Mouse (Mus musculus) heart, embryonic 10.5 days (tissue): ENCODE data around the gene Preb. TPM values are rescaled to one million over a fixed set of nuclear protein-coding genes. Genes with fewer than 3 reads are reported as not detected.

Experiments used
- DNase-seq: peaks from one replicate; pipeline ENCODE4 v3.0.0-alpha.2; 2017; ENCODE audit warnings: low spot score
- H3K27ac ChIP-seq: fragments of 300-500 bp; sonication (generic); 2 replicates; pipeline ENCODE4 v1.5.1; 2016; ENCODE audit warnings: mild to moderate bottlenecking
- H3K27me3 ChIP-seq: fragments of 300-500 bp; sonication (generic); 2 replicates; pipeline ENCODE4 v1.6.1; 2016; ENCODE audit warnings: mild to moderate bottlenecking; ENCODE audit not compliant: poor library complexity, insufficient read depth, severe bottlenecking
- H3K36me3 ChIP-seq: fragments of 300-500 bp; sonication (generic); 2 replicates; pipeline ENCODE4 v1.6.1; 2016; ENCODE audit warnings: mild to moderate bottlenecking, moderate library complexity
- H3K4me1 ChIP-seq: fragments of 300-500 bp; sonication (generic); 2 replicates; pipeline ENCODE4 v1.6.1; 2016; ENCODE audit warnings: mild to moderate bottlenecking
- H3K4me3 ChIP-seq: fragments of 300-500 bp; sonication (generic); 2 replicates; pipeline ENCODE4 v1.5.1; 2016; ENCODE audit warnings: mild to moderate bottlenecking, moderate library complexity
- H3K9me3 ChIP-seq: fragments of 300-500 bp; sonication (generic); 2 replicates; pipeline ENCODE4 v1.6.1; 2016; ENCODE audit warnings: mild to moderate bottlenecking, moderate library complexity
- WGBS: fragments of 180-500 bp; shearing (Covaris S2); methylation state at CpG from one replicate; pipeline ENCODE4 v1.1.7; 2016; 5-methylcytosine and 5-hydroxymethylcytosine counted together
- polyA plus RNA-seq: library from polyadenylated mRNA; unstranded; fragments of >200 nt; fragmentation: Nextera tagmentation; extraction: Ambion mirVana; gene quantifications from 2 replicates; pipeline ENCODE4 v1.2.1, GENCODE M21; 2016

Gene Preb
- polyA plus RNA-seq, 1 experiment from 2014 or later: 124 TPM

DNA sequence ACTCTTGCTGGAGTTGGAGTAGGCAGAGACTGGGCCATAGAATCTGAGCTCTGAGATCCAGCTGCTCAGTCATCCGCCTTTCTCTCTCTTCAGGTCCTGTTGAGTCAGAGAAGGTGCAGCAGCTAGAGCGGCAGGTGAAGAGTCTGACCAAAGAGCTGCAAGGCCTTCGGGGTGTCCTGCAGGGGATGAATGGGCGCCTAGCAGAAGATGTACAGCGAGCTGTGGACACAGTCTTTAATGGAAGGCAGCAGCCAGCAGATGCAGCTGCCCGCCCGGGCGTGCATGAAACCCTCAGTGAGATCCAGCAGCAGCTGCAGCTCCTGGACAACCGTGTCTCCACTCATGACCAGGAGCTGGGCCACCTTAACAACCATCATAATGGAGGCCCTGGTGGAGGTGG lies 43.3 kb downstream of the Preb start:
- H3K9me3 ChIP-seq: no peaks in the 10 kb centered on the region
- DNase-seq: no peak
- no peaks in the 10 kb centered on the region for H3K27me3 ChIP-seq
- H3K4me1 ChIP-seq: peaks cover 85% of the 10 kb centered on the region
- peak overlapping the region; percentile 93; the same call in 1 of the 2 replicates for H3K27ac ChIP-seq
- 89% methylated on average over 9 of the region's 9 CpGs for WGBS
- H3K36me3 ChIP-seq: peaks cover 42% of the 10 kb centered on the region
- no peak overlapping the region for H3K4me3 ChIP-seq

GRCm38 (mm10) chr5:30915974-30916433 lies 44.2 kb downstream of the Preb start:
- H3K4me3 ChIP-seq: peak overlapping the region; percentile 62
- DNase-seq: peak; percentile 95
- H3K27me3 ChIP-seq: no peaks in the 10 kb centered on the region
- peaks cover 84% of the 10 kb centered on the region for H3K4me1 ChIP-seq
- 2% methylated on average over 7 of the region's 7 CpGs for WGBS
- H3K36me3 ChIP-seq: peaks cover 42% of the 10 kb centered on the region
- peak overlapping the region; percentile 93 for H3K27ac ChIP-seq
- H3K9me3 ChIP-seq: no peaks in the 10 kb centered on the region

- H3K4me1 ChIP-seq: peaks cover 84% of the 10 kb centered on the region
- no peaks in the 10 kb centered on the region for H3K9me3 ChIP-seq
- no peaks in the 10 kb centered on the region for H3K27me3 ChIP-seq
- H3K27ac ChIP-seq: peak overlapping the region; percentile 93
- peaks cover 37% of the 10 kb centered on the region for H3K36me3 ChIP-seq
- no peak for DNase-seq
- WGBS: 54% methylated on average over 9 of the region's 9 CpGs
- H3K4me3 ChIP-seq: peak overlapping the region; percentile 62
Observed at GRCm38 (mm10) chr5:30915456-30915855, 44.7 kb downstream of the Preb start.

GRCm38 (mm10) chr5:30914849-30915248 lies 45.3 kb downstream of the Preb start:
- Histone ChIP-seq H3K27ac (peak overlapping the region; percentile 93), H3K4me3 (peak overlapping the region; percentile 62), H3K9me3 (no peaks in the 10 kb centered on the region), H3K4me1 (peaks cover 82% of the 10 kb centered on the region), H3K36me3 (peaks cover 31% of the 10 kb centered on the region), H3K27me3 (no peaks in the 10 kb centered on the region)
- no peak for DNase-seq
- WGBS: 58% methylated on average over 6 of the region's 6 CpGs

- H3K9me3 ChIP-seq: no peaks in the 10 kb centered on the region
- no peak for DNase-seq
- H3K4me3 ChIP-seq: peak overlapping the region; percentile 62
- 53% methylated on average over 7 of the region's 7 CpGs for WGBS
- H3K27me3 ChIP-seq: no peaks in the 10 kb centered on the region
- H3K36me3 ChIP-seq: peaks cover 24% of the 10 kb centered on the region
- peaks cover 88% of the 10 kb centered on the region for H3K4me1 ChIP-seq
- H3K27ac ChIP-seq: peak overlapping the region; percentile 93
Observed at GRCm38 (mm10) chr5:30914101-30914635, 46.0 kb downstream of the Preb start.

DNA sequence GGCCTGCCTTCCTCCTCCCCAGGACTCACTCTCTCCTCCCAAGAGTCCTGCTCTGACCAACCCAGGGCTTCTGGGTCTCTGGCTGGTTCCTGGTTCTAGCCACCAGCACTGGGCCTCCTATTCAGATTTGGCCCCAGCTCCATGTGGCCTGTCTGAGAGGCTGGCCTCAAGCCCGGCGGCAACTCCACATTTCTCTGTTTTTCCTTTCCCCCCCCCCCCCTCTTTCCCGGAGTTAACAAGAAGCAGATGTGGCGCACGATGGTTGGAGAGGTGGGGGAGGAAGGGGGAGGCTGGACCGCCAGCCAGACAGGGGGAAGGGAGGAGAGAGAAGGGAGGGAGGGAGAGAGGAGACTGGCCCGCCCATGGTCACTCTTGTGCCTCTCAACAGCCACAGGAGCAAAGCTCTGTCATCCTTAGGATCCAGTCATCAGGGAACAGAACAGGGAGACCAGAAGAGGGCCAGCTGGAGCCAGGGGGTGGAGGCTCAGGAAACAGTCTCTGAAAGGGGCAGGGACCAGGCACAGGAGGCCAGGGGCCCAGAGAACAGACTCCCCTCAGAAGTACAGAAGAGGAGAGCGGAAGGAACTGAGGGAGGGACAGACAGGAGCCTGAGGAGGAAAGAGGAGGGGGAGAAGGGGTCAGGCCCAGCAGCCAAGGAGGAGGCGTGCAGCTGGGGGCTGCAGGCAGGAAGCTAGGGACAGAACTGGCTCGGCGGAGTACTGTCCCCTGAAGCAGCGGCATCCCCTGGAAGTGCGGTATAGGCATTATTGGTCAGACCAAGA lies 46.9 kb downstream of the Preb start, which contains the start of gene Emilin1:
Gene Emilin1, plus strand, starts transcription at position 343 of the 782 bp plus-strand sequence.
- Histone ChIP-seq H3K36me3 (peaks cover 15% of the 10 kb centered on the region), H3K4me1 (peaks cover 92% of the 10 kb centered on the region), H3K27ac (peak within 1 kb of the TSS; percentile 93), H3K9me3 (no peaks in the 10 kb centered on the region), H3K27me3 (no peaks in the 10 kb centered on the region), H3K4me3 (peak within 1 kb of the TSS; percentile 62)
- DNase-seq: peak; percentile 93
- WGBS: 9% methylated on average over 13 of the region's 13 CpGs

DNA sequence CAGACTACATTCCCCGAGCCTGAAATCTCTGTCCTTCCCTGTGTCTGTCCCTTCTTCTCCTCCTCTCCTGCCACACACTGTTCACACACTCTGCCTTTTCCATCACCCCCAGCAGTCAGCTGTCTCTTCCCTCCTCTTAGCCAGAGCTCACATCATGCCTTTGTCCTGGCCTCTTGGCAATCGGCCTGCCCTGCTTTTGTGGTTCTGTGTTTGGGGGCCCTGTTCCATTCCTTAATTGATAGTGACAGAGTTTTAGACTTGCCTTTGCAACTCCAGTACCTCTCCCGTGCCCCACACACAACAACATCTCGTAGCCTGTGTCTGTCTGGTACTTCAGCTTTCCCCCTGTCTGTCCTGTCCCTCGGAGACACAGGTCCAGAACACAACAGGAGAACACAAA lies 48.0 kb downstream of the Preb start:
- no peaks in the 10 kb centered on the region for H3K9me3 ChIP-seq
- H3K4me3 ChIP-seq: no peak overlapping the region
- WGBS: 62% methylated on average over 5 of the region's 5 CpGs
- H3K27ac ChIP-seq: peak overlapping the region; percentile 93
- DNase-seq: no peak
- H3K36me3 ChIP-seq: peaks cover 4% of the 10 kb centered on the region
- no peaks in the 10 kb centered on the region for H3K27me3 ChIP-seq
- H3K4me1 ChIP-seq: peaks cover 88% of the 10 kb centered on the region

DNA sequence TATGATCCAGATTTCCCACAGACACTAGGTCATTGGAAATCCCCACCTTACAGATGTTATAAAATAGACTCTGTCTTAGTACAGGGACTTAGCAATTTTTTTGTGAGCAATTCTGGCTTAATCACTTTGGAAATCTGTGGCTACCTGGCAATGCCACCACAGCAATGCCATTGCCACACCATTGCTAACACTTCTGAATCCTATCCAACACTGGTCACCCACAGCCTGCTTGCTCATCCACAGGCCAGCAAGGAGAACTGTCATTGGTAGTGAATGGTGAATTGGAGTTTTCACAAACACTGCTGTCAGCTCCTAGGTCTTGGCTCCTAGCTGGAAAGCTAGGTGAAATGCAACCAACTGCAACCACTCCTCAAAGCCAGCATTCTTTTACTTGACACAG lies 49.7 kb downstream of the Preb start:
- Histone ChIP-seq H3K4me3 (no peak overlapping the region), H3K9me3 (no peaks in the 10 kb centered on the region), H3K27me3 (no peaks in the 10 kb centered on the region), H3K36me3 (peaks cover 7% of the 10 kb centered on the region), H3K27ac (peak overlapping the region; percentile 64), H3K4me1 (peaks cover 81% of the 10 kb centered on the region)
- no peak for DNase-seq

GRCm38 (mm10) chr5:30909863-30910262 lies 50.3 kb downstream of the Preb start:
- Histone ChIP-seq H3K27me3 (no peaks in the 10 kb centered on the region), H3K27ac (peak overlapping the region; percentile 93), H3K4me3 (no peak overlapping the region), H3K36me3 (peaks cover 13% of the 10 kb centered on the region), H3K9me3 (no peaks in the 10 kb centered on the region), H3K4me1 (peaks cover 79% of the 10 kb centered on the region)
- DNase-seq: no peak
- WGBS: 77% methylated on average over 7 of the region's 7 CpGs

- 20% methylated on average over 7 of the region's 7 CpGs for WGBS
- Histone ChIP-seq H3K27me3 (no peaks in the 10 kb centered on the region), H3K27ac (peak overlapping the region; percentile 93)
Observed at GRCm38 (mm10) chr5:30909300-30909659, 50.9 kb downstream of the Preb start.

GRCm38 (mm10) chr5:30908426-30909299 lies 51.5 kb downstream of the Preb start:
- Histone ChIP-seq H3K36me3 (peaks cover 25% of the 10 kb centered on the region), H3K4me1 (peaks cover 67% of the 10 kb centered on the region), H3K27ac (peak overlapping the region; percentile 93), H3K9me3 (no peaks in the 10 kb centered on the region), H3K4me3 (peak overlapping the region; percentile 79), H3K27me3 (no peaks in the 10 kb centered on the region)
- 34% methylated on average over 13 of the region's 13 CpGs for WGBS
- no peak for DNase-seq

More at GRCm38 (mm10) chr5:30909300-30909659, 50.9 kb downstream of the Preb start:
- Histone ChIP-seq H3K4me3 (0 out of 2 replicates have a peak overlapping the region, but pooled peaks have one; percentile 79), H3K4me1 (peaks cover 73% of the 10 kb centered on the region), H3K36me3 (peaks cover 19% of the 10 kb centered on the region), H3K9me3 (no peaks in the 10 kb centered on the region)
- no peak for DNase-seq

DNA sequence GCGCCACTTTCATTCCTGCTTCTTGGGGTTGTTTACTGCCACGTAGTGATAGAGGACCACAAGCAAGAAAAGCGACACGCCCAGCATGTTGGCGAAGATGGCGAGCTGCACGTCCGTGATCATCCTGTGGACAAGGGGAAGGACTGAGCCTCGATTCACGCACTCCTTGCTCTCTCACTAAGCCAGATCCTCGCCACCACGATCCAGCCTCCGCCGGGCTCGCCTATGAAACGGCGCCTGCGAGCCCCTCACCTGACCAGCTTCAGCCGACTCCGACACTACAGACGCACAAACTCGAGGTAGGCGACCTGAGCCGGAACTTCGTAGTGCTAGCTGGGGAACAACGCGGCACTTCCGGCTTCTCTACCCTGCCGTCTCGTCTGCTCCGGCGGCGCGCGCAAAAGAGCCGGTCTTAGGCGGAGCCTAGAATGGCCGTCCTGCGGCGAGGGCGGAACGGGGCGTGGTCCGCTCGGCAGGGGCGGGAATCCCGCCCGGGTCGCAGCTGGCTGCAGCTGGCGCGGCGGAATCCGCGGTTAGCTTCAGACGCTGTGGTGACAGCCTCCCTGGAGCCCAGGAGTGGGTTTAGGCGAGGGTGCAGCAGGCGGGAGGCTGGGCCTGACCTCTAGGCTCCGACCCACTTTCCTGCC lies 52.6 kb downstream of the Preb start, which contains the start of gene Ost4:
Gene Ost4, minus strand, starts transcription at position 376 of the 647 bp plus-strand sequence.
- H3K4me1 ChIP-seq: peaks cover 59% of the 10 kb centered on the region
- no peaks in the 10 kb centered on the region for H3K27me3 ChIP-seq
- peaks cover 36% of the 10 kb centered on the region for H3K36me3 ChIP-seq
- H3K4me3 ChIP-seq: peak within 1 kb of the TSS; percentile 79
- DNase-seq: peak; percentile 98
- no peaks in the 10 kb centered on the region for H3K9me3 ChIP-seq
- peak within 1 kb of the TSS; percentile 93 for H3K27ac ChIP-seq
- under 1% methylated on average over 58 of the region's 58 CpGs for whole genome bisulfite sequencing
